Mouse (Mus musculus) CD4-positive naive resting alpha-beta T cell, adult 57 days (primary cell): ENCODE measurements around the gene Adam1a. TPM values are rescaled to one million over a fixed set of nuclear protein-coding genes. Genes with fewer than 3 reads are reported as not detected.

Experiments used
- total RNA-seq: library from RNA; stranded (reverse); gene quantifications from one replicate; pipeline ENCODE4 v1.2.4, GENCODE M21; 2023

The Adam1a gene
- 10.7 TPM for total RNA-seq

DNA sequence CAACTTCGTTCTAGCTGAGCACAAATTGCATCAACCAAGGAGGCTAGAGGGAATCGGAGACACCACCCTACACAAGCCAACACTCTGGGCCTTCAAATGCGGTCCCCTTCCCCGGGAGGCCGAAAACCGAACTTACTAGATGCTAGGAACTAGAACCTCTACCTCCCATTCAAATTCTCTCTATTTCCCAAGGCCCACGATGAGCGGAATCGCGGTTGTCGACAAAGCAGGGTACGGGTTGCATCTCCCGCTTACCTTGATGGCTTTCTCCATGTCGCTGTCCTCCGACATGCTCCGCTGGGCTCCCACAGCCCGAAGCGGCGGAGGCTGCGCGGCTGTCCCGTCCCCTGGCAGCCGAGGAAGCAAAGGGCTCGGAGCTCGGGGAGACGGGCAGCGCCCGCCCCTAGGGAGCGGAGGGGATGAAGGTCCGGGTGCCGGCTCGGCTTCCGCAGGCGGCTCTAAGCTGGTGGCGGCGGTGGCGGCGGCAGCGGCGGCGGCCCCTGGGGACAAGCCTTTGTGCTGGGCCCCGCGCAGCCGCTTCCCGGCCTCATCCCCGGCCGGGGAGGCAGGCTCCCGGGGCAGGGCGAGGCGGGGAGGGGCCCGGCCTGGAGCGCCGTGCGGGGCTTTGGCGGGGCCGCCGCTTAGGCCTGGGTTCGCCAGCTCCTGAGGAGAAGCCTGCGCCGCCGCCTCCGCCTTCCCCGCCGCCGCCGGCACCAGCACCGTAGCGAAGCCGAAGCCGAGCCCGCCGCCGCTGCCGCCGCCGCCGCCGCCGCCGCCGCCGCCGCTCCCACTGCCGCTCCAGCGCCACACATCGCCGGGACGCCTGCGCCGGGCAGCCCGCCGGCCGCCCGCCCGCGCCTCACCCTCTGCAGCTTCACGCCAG, at the start of gene Adam1a, which contains the start of gene Gm42878:
TSS of gene Adam1a (minus strand) at position 573 of the 883 bp plus-strand sequence.
TSS of gene Gm42878 (minus strand) at position 573 of the 883 bp plus-strand sequence.

DNA sequence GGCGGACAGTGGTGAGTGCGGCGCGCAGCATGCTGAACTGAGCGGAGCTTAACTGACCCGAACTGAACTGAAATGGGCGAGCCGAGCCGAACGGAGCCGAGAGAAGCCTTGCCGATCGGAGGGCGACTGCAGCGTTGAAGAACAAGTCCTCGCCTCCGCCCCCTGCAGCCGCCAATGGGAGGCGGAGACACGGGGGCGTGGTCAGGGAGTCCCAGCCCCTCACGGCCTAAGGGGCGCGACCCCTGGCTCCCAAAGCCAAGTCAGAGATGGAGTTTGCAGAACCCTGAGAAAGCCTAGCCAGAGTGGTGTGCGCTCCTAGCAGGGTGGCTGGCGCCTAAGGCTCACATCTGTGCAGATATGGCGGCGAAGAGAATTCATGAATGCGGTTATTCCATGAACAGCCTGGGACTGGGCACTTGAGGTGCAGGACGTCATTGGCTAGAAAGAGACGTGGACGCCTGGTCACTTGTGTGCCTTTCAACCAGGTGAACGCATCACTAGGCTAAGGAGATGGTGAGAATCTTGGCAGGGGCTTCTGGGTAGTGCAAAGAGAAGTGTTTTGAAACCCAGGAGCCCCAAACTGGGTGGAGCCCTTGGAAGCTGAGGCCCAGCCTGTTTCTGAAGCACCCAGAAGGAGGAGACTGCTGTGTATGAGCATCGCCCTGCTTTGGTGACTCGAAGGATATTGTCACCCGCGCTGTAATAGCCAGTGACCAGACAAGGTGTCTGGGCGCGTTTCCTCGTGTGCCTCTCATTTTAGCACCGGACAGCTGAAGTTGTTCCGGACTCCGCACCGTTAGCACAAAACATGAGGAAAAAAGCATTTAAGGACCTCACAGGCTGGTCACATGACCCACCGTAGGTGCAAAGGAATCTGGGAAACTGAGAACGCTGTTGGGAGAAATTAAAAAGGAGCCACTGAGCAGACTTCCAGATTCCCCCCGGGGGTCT, 48.4 kb upstream of the Adam1a start, which contains the start of gene Aldh2:
TSS of gene Aldh2 (minus strand) at position 374 of the 951 bp plus-strand sequence.

DNA sequence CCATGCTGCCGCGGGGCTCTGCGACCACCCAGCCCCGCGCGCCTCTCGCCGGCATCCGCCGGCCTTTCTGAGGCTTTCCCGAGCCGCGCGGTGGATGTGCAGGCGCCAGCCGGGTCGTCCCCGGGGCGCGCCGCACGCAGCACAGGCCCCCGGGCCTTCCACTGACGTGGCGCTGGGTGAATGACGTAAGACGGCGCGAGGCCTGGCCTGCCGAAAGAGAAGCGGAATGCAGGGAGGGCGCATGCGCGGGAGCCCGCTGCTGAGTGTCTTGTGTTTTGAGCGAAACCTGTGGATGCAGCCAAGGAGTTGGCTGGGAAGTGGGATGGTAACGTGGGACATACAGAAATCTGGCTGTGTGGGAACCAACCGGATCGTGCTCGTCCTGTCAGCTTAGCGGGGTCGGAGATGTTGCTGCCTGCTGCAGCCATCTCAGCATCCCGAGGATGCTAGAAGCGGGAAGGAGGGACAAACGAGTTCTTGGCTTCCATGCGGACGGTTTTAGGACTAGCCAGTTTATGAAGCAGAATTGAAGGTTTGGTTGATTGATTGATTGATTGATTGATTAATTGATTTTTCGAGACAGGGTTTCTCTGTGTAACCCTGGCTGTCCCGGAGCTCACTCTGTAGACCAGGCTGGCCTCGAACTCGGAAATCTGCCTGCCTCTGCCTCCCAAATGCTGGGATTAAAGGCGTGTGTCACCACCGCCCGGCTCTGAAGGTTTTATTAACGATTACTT, 679 bp upstream of the Adam1a start, which contains the start of gene Mapkapk5:
TSS of gene Mapkapk5 (minus strand) at position 113 of the 737 bp plus-strand sequence.

DNA sequence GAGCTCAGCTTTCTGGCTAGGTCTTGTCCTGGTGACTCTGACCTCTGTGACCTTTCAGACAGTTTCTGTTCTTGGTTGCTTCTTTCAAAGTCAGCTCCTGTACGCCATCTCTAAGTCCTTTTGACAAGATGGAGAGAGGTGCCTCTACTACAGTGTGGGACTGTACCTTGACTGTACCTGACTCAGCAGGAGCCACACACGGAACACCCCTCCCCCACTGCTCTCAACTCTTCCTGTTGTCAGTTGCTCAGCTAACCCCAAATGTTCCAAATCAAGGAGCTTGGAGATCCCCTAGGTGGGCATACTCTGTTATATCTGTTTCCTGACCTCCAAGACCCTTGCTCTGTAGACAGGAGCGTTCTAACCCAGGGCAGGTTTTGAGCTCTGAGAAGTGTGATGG, 42.1 kb downstream of the Adam1a start, which contains the start of gene Adam1b:
TSS of gene Adam1b (minus strand) at position 205 of the 400 bp plus-strand sequence.

Other genes with a start within 250 kb of the Adam1a start
- gene Trafd1, start 159.8 kb downstream of the Adam1a start, total RNA-seq, result 39.3 TPM
- gene Naa25, start 147.5 kb downstream of the Adam1a start, total RNA-seq, result 42.7 TPM
- 0.92 TPM for gene Tmem116, start 93.6 kb downstream of the Adam1a start, total RNA-seq
- gene Erp29, start 93.0 kb downstream of the Adam1a start, total RNA-seq, result 69.0 TPM
- gene Adam1b, start 42.0 kb downstream of the Adam1a start, total RNA-seq, result not detected
- gene Gm42878, start within 50 bp of the Adam1a start, total RNA-seq, result not detected
- 92.0 TPM for gene Mapkapk5, start 423 bp upstream of the Adam1a start, total RNA-seq
- gene Aldh2, start 48.3 kb upstream of the Adam1a start, total RNA-seq, result 126 TPM
- gene Acad12, start 73.5 kb upstream of the Adam1a start, total RNA-seq, result 10.3 TPM
- gene Acad10, start 115.0 kb upstream of the Adam1a start, total RNA-seq, result 11.9 TPM
- gene Brap, start 115.1 kb upstream of the Adam1a start, total RNA-seq, result 108 TPM
- gene Atxn2, start 165.9 kb upstream of the Adam1a start, total RNA-seq, result 114 TPM